Mouse (Mus musculus) liver, adult 2 months (tissue): Measurements from ENCODE around the gene Gm28308.

Source experiments
- CTCF ChIP-seq: fragments of 200-500 bp; IDR thresholded peaks from 2 replicates; pipeline ENCODE4 v1.5.1; 2011; ENCODE audit warnings: low read depth, low read length, control low read depth
- POLR2A ChIP-seq: fragments of 200-500 bp; IDR thresholded peaks from 2 replicates; pipeline ENCODE4 v1.6.1; 2011; ENCODE audit warnings: low read length, control low read depth; ENCODE audit not compliant: insufficient read depth; ENCODE audit errors: extremely low read depth

DNA sequence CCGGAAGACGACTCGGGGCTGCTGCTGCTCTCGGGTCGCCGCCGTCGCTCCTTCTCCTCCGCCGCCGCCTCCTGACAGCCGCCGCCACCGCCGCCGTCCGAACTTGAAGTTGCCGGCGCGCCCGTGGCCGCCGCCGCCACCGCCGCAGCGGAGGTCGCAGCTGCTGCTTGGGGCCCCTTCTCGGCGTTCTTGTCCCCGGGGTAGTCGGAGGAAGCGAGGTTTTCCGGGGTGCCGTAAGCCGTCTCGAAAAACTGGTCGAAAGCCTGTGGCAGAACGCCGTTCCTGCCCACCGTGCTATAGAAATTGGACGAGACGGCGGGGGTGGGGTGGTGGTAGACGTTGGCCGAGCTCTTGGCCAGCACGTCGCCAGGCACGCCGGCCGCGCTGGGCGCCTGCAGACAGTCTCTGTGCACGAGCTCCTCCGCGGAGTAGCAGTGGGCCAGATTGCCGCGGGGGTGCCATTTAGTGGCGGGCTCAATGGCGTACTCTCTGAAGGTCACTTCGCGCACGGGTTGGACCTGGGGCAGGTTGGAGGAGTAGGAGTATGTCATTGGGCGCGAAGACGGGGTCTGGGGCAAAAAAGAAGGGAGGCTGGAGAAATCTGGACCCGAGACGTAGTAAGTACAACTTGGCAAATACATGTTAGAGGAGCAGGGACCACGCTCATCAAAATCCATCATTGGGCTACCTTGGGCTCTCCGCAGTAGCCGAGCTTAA, 32.1 kb upstream of the Gm28308 start:
- no peak for TF ChIP-seq CTCF
- TF ChIP-seq POLR2A = no peak
